Mouse (Mus musculus): ENCODE results near the gene Gm572. TPM values are rescaled to one million over a fixed set of nuclear protein-coding genes. Genes with fewer than 3 reads are reported as not detected.
A peak's percentile ranks its signal among the peaks of the same experiment; 100 is the strongest.

Gm572 gene
- polyA plus RNA-seq, 1 experiment from 2014 or later, result not detected

DNA sequence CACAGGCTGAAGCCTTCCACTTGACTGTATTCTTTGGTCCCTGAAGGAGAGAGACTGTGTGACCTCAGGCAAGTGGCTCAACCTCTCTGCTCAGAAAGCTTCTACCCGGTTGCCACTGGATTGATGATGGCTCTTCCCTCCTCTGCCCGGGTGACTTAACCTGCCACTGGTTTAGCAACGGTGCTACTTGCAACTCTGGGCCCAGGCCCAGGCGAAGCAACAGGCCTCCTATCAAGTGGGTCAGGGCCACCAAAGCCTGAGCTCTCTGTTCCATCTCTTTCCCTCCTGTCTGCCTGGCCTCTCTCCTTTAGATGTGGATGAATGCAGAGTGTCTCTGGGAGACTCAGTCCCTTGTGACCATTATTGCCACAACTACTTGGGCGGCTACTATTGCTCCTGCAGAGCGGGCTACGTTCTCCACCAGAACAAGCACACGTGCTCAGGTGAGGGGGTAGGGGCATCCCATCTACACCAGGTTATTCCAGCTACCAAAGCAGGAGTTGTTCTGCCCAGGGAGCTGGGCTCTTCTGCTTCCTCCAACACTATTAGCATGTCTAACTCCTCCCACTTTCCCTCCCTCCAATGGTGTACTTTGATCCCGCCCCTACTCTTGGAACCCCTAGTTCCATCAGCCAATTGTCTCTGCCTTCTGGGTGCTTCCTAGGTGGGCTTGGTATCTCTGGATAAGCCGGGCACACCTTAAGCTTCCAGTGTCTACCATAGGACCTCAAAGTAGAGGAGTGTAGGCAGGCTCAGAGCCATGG, 39.6 kb upstream of the Gm572 start:
- H3K4me1 ChIP-seq (ENCODE audit: control insufficient read depth, insufficient read depth, low read length), result no peaks in the 10 kb centered on the region
- H3K4me2 ChIP-seq (ENCODE audit: low read length), result no peak overlapping the region
- WGBS, result 67% methylated on average over 10 of the region's 10 CpGs
- no peak overlapping the region for H3K4me3 ChIP-seq (replicated peaks; ENCODE audit: low read depth, low read length)
- no peak overlapping the region for H3K27ac ChIP-seq (replicated peaks; ENCODE audit: low read depth, low read length)
- H3K36me3 ChIP-seq (ENCODE audit: control insufficient read depth, insufficient read depth, low read length), result peaks cover 3% of the 10 kb centered on the region; the same call in 1 of the 2 replicates
- ATAC-seq (ENCODE audit: low FRiP score, low TSS enrichment) (no peak), DNase-seq (no peak)
- H3K9me3 ChIP-seq (ENCODE audit: control insufficient read depth, low read length), result no peaks in the 10 kb centered on the region
- H3K27me3 ChIP-seq (ENCODE audit: control insufficient read depth, insufficient read depth, low read length), result no peaks in the 10 kb centered on the region
- no peak overlapping the region for H3K9ac ChIP-seq (replicated peaks; ENCODE audit: low read length)

DNA sequence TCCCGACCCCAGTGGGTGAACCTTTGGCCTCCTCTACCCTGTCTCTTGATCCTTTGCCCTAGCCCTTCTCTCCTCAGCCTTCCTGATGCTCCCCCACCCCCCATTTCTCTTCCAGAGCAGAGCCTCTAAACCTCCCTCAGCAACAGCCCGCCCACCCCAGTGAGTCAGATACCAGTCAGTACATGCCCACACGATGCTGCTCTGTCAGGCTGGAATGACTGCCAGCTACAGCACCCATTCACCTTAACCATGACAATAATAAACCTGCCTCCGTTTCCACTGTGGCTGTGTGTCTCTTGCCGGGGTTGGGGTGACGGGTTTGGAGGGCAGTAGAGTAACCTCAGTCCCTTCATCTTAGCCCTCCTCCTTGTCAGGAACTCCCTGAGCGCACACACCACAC, 39.0 kb upstream of the Gm572 start:
- no peak overlapping the region for H3K4me3 ChIP-seq (replicated peaks; ENCODE audit: low read depth, low read length)
- no peak overlapping the region for H3K4me2 ChIP-seq (ENCODE audit: low read length)
- WGBS, result 78% methylated on average over 7 of the region's 7 CpGs
- H3K4me1 ChIP-seq (ENCODE audit: control insufficient read depth, insufficient read depth, low read length), result no peaks in the 10 kb centered on the region
- DNase-seq, result no peak
- no peaks in the 10 kb centered on the region for H3K9me3 ChIP-seq (ENCODE audit: control insufficient read depth, low read length)
- peaks cover 3% of the 10 kb centered on the region; the same call in 1 of the 2 replicates for H3K36me3 ChIP-seq (ENCODE audit: control insufficient read depth, insufficient read depth, low read length)
- no peak overlapping the region for H3K27ac ChIP-seq (replicated peaks; ENCODE audit: low read depth, low read length)
- no peaks in the 10 kb centered on the region for H3K27me3 ChIP-seq (ENCODE audit: control insufficient read depth, insufficient read depth, low read length)
- H3K9ac ChIP-seq (replicated peaks; ENCODE audit: low read length), result no peak overlapping the region
- no peak for ATAC-seq (ENCODE audit: low FRiP score, low TSS enrichment)

DNA sequence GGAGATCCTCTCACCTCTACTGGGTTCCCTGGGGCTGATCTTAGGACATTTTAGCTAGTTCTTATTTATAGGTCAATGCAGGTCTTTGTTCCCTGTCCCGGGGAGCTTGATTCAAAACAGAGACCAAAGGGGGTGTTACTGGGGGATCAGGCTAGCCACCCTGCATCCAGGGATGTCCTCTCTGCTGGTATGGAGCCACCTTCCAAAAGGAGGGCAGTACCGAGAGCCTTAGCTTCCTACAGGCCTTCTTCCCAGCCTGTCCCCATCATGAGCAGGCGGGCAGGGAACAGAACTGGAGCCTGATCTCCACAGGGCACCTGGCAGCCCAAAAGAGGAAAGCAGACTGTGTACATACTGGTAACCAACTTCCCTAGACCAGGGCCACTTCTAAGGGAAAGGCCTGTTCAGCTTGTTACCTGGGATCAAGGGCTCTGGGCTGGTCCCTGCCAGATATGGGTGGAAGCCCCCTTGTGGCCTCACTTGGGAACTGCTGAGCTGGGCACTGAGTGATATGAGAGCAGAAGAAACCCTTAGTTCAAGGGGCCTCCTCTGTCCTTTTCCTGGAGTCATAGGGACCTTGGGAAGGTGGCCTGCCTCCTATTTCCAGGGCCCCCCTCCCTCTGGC, 38.5 kb upstream of the Gm572 start:
- WGBS, result 88% methylated on average over 3 of the region's 3 CpGs
- H3K27me3 ChIP-seq (ENCODE audit: control insufficient read depth, insufficient read depth, low read length), result no peaks in the 10 kb centered on the region
- H3K4me2 ChIP-seq (ENCODE audit: low read length), result no peak overlapping the region
- H3K9me3 ChIP-seq (ENCODE audit: control insufficient read depth, low read length), result no peaks in the 10 kb centered on the region
- H3K9ac ChIP-seq (replicated peaks; ENCODE audit: low read length), result no peak overlapping the region
- H3K36me3 ChIP-seq (ENCODE audit: control insufficient read depth, insufficient read depth, low read length), result peaks cover 3% of the 10 kb centered on the region; the same call in 1 of the 2 replicates
- no peak overlapping the region for H3K4me3 ChIP-seq (replicated peaks; ENCODE audit: low read depth, low read length)
- ATAC-seq (ENCODE audit: low FRiP score, low TSS enrichment), result 0 out of 2 replicates have a peak, but pooled peaks have one; percentile 29
- H3K4me1 ChIP-seq (ENCODE audit: control insufficient read depth, insufficient read depth, low read length), result no peaks in the 10 kb centered on the region
- DNase-seq, result peak; percentile 79
- no peak overlapping the region for H3K27ac ChIP-seq (replicated peaks; ENCODE audit: low read depth, low read length)

DNA sequence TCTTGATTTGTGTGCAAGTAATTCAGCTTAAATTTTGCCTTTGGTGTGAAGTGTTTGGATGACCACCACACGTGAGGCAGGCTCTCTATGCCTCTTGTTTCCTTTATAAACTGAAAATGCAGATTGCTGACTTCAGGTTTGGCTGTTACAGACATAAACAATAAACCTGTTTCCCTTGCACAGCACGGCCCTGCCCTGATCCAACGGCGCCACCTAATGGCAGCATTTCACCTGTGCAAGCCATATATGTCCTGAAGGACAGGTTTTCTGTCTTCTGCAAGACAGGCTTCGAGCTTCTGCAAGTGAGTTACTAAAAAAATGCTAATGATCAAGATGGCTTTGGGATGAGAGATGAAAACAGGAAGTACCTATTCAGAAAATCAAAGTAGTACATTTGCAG, 35.4 kb upstream of the Gm572 start:
- H3K27ac ChIP-seq (replicated peaks; ENCODE audit: low read depth, low read length), result no peak overlapping the region
- DNase-seq (peak; percentile 67), ATAC-seq (ENCODE audit: low FRiP score, low TSS enrichment) (no peak)
- H3K4me2 ChIP-seq (ENCODE audit: low read length), result no peak overlapping the region
- no peaks in the 10 kb centered on the region for H3K27me3 ChIP-seq (ENCODE audit: control insufficient read depth, insufficient read depth, low read length)
- H3K36me3 ChIP-seq (ENCODE audit: control insufficient read depth, insufficient read depth, low read length), result peaks cover 26% of the 10 kb centered on the region
- no peaks in the 10 kb centered on the region for H3K4me1 ChIP-seq (ENCODE audit: control insufficient read depth, insufficient read depth, low read length)
- no peaks in the 10 kb centered on the region for H3K9me3 ChIP-seq (ENCODE audit: control insufficient read depth, low read length)
- no peak overlapping the region for H3K4me3 ChIP-seq (replicated peaks; ENCODE audit: low read depth, low read length)
- WGBS, result 30% methylated on average over 5 of the region's 5 CpGs
- H3K9ac ChIP-seq (replicated peaks; ENCODE audit: low read length), result no peak overlapping the region

DNA sequence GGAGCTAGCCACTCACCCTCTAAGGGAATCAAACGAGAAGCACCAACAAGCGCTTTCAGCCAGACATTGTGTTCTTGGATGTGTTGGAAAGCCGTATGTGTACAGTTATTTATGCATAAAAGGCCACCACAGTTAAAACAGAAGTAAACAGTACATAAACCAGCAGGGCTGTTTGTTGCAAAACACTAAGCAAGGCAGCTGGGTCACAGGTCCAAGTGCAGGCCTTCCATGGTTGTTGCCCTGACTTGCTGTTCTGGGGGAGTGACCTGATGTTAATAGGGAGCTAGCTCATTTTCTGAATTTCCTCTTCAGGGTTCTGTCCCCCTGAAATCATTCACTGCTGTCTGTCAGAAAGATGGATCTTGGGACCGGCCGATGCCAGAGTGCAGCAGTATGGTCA, 33.3 kb upstream of the Gm572 start:
- no peak overlapping the region for H3K27ac ChIP-seq (replicated peaks; ENCODE audit: low read depth, low read length)
- H3K4me1 ChIP-seq (ENCODE audit: control insufficient read depth, insufficient read depth, low read length), result no peaks in the 10 kb centered on the region
- 86% methylated on average over 5 of the region's 5 CpGs for WGBS
- no peak overlapping the region for H3K9ac ChIP-seq (replicated peaks; ENCODE audit: low read length)
- H3K4me3 ChIP-seq (replicated peaks; ENCODE audit: low read depth, low read length), result no peak overlapping the region
- no peaks in the 10 kb centered on the region for H3K9me3 ChIP-seq (ENCODE audit: control insufficient read depth, low read length)
- DNase-seq (no peak), ATAC-seq (ENCODE audit: low FRiP score, low TSS enrichment) (no peak)
- peaks cover 40% of the 10 kb centered on the region for H3K36me3 ChIP-seq (ENCODE audit: control insufficient read depth, insufficient read depth, low read length)
- H3K27me3 ChIP-seq (ENCODE audit: control insufficient read depth, insufficient read depth, low read length), result no peaks in the 10 kb centered on the region
- H3K4me2 ChIP-seq (ENCODE audit: low read length), result no peak overlapping the region

DNA sequence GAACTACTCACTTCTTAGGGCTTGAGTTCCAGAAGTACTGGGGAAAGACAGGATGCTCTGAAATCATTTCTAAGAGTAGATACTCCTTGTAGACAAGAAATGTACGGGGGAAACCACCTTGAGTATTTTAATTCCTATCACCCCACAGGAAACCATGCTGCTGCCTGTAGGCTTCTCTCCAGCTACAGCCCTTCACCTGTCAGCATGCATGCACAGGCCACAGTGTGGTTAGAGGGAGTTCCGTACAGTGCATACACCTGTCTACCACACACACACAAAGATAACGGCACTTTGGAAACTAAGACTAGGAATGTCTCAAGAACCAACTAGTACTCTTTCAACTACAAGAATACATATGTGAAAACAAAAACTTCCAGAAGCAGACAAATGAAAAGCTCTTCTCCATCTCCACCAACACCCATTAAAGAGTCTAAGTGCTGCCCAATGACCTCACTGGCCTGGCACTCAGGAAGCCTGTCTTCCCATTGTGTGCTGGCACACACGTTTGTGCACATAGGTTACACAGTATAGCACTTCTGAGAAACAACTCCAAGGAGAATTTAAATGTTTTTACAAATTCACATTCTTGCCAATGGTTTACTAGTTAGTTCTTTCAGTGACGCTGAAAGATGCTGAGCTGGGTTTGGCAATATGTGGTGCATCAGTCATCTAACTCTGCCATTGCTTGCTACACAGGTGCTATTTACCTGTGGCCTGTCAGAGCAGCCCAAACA, 32.3 kb upstream of the Gm572 start:
- peaks cover 50% of the 10 kb centered on the region for H3K36me3 ChIP-seq (ENCODE audit: control insufficient read depth, insufficient read depth, low read length)
- ATAC-seq (ENCODE audit: low FRiP score, low TSS enrichment), result no peak
- H3K4me1 ChIP-seq (ENCODE audit: control insufficient read depth, insufficient read depth, low read length), result no peaks in the 10 kb centered on the region
- H3K4me2 ChIP-seq (ENCODE audit: low read length), result no peak overlapping the region
- H3K27me3 ChIP-seq (ENCODE audit: control insufficient read depth, insufficient read depth, low read length), result no peaks in the 10 kb centered on the region
- H3K9ac ChIP-seq (replicated peaks; ENCODE audit: low read length), result no peak overlapping the region
- no peak for DNase-seq
- H3K4me3 ChIP-seq (replicated peaks; ENCODE audit: low read depth, low read length), result no peak overlapping the region
- H3K27ac ChIP-seq (replicated peaks; ENCODE audit: low read depth, low read length), result no peak overlapping the region
- no peaks in the 10 kb centered on the region for H3K9me3 ChIP-seq (ENCODE audit: control insufficient read depth, low read length)
- WGBS, result 78% methylated on average over 5 of the region's 5 CpGs

DNA sequence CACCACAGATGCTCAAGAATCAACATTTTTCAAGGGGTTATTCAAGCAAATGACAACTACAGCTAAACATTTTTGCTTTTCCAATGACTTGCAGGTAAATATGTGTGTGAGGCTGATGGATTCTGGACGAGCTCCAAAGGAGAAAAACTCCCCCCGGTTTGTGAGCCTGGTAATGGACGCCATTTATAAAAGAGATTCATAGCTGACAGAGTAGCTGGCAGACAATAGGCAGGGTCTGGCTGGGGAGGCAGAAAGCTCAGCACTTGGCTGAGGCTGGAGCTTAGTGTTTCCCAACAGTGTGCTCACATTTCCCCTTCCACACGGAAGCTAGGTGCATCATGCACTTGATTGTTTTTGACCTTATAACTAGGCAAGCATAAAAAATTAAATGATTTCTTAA, 30.6 kb upstream of the Gm572 start:
- Histone ChIP-seq H3K36me3 (ENCODE audit: control insufficient read depth, insufficient read depth, low read length) (peaks cover 59% of the 10 kb centered on the region), H3K9me3 (ENCODE audit: control insufficient read depth, low read length) (no peaks in the 10 kb centered on the region), H3K4me1 (ENCODE audit: control insufficient read depth, insufficient read depth, low read length) (no peaks in the 10 kb centered on the region), H3K4me2 (ENCODE audit: low read length) (no peak overlapping the region), H3K27me3 (ENCODE audit: control insufficient read depth, insufficient read depth, low read length) (no peaks in the 10 kb centered on the region), H3K9ac (replicated peaks; ENCODE audit: low read length) (no peak overlapping the region), H3K4me3 (replicated peaks; ENCODE audit: low read depth, low read length) (no peak overlapping the region), H3K27ac (replicated peaks; ENCODE audit: low read depth, low read length) (no peak overlapping the region)
- 61% methylated on average over 4 of the region's 4 CpGs for WGBS
- DNase-seq (no peak), ATAC-seq (ENCODE audit: low FRiP score, low TSS enrichment) (no peak)

DNA sequence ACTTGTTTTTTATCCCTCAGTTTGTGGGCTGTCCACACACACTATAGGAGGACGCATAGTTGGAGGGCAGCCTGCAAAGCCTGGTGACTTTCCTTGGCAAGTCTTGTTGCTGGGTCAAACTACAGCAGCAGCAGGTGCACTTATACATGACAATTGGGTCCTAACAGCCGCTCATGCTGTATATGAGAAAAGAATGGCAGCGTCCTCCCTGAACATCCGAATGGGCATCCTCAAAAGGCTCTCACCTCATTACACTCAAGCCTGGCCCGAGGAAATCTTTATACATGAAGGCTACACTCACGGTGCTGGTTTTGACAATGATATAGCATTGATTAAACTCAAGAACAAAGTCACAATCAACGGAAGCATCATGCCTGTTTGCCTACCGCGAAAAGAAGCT, 29.4 kb upstream of the Gm572 start:
- ATAC-seq (ENCODE audit: low FRiP score, low TSS enrichment) (no peak), DNase-seq (no peak)
- H3K9me3 ChIP-seq (ENCODE audit: control insufficient read depth, low read length), result no peaks in the 10 kb centered on the region
- no peak overlapping the region for H3K27ac ChIP-seq (replicated peaks; ENCODE audit: low read depth, low read length)
- no peak overlapping the region for H3K4me2 ChIP-seq (ENCODE audit: low read length)
- H3K27me3 ChIP-seq (ENCODE audit: control insufficient read depth, insufficient read depth, low read length), result no peaks in the 10 kb centered on the region
- H3K4me1 ChIP-seq (ENCODE audit: control insufficient read depth, insufficient read depth, low read length), result no peaks in the 10 kb centered on the region
- no peak overlapping the region for H3K9ac ChIP-seq (replicated peaks; ENCODE audit: low read length)
- H3K36me3 ChIP-seq (ENCODE audit: control insufficient read depth, insufficient read depth, low read length), result peaks cover 67% of the 10 kb centered on the region
- no peak overlapping the region for H3K4me3 ChIP-seq (replicated peaks; ENCODE audit: low read depth, low read length)
- 69% methylated on average over 9 of the region's 9 CpGs for WGBS

Measured in midbrain, embryonic 14.5 days (tissue).